Mouse (Mus musculus) kidney, adult 10 weeks (tissue): ENCODE data around the gene Scgb1b10. TPM values are rescaled to one million over a fixed set of nuclear protein-coding genes. Genes with fewer than 3 reads are reported as not detected.

Source experiments
- polyA plus RNA-seq: library from polyadenylated mRNA; stranded (reverse); fragments of 350-450 nt; fragmentation: Illumina TruSeq; extraction: RNeasy Lipid Tissue Mini Kit (QIAGEN cat#74804); gene quantifications from one replicate; pipeline ENCODE4 v1.2.3, GENCODE M21; 2014; ENCODE audit warnings: low read depth, low replicate concordance

Gene Scgb1b10
- not detected for polyA plus RNA-seq

GRCm38 (mm10) chr7:32100553-32100952, at the start of gene Scgb1b10:
TSS of gene Scgb1b10 (plus strand) at chr7:32100853.

Other genes starting within 250 kb of the Scgb1b10 start
- gene Scgb2b11, start 110.3 kb downstream of the Scgb1b10 start, polyA plus RNA-seq = not detected
- not detected for gene Scgb1b11, start 122.0 kb downstream of the Scgb1b10 start, polyA plus RNA-seq
- gene Scgb2b12, start 226.4 kb downstream of the Scgb1b10 start, polyA plus RNA-seq = not detected
- gene Scgb1b12, start 233.3 kb downstream of the Scgb1b10 start, polyA plus RNA-seq = not detected